Mouse (Mus musculus): ENCODE results near the gene Ascc3. TPM values are rescaled to one million over a fixed set of nuclear protein-coding genes. Genes with fewer than 3 reads are reported as not detected.

The Ascc3 gene
- polyA plus RNA-seq, 1 experiment from 2014 or later, result 13.1 TPM

DNA sequence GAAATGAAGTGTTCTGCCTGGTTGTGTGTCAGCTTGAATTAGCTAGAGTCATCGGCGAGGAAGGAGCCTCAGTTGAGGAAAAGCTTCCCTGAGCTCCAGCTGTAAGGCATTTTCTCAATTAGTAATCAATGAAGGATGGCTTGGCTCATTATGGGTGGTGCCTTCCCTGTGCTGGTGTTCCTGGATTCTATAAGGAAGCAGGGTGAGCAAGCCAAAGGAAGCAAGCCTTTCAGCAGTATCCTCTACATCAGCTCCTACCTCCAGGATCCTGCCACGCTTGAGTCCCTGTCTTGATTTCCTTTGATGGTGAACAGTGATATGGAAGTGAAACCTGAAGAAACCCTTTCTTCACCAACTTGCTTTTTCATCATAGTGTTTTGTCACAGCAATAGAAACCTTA lies 118.8 kb downstream of the Ascc3 start:
- no peak overlapping the region for H3K27ac ChIP-seq (ENCODE audit: low read length)
- H3K4me3 ChIP-seq (ENCODE audit: low read depth, low read length), result no peak overlapping the region
- H3K36me3 ChIP-seq (ENCODE audit: insufficient read depth, low read length), result no peaks in the 10 kb centered on the region; the same call in 1 of the 2 replicates
- H3K27me3 ChIP-seq (replicated peaks; ENCODE audit: insufficient read depth, low read length), result no peaks in the 10 kb centered on the region
- H3K4me2 ChIP-seq (replicated peaks; ENCODE audit: low read depth, low read length), result no peak overlapping the region
- DNase-seq (ENCODE audit: low spot score) (no peak), ATAC-seq (no peak)
- no peak overlapping the region for H3K9ac ChIP-seq (replicated peaks; ENCODE audit: low read depth)
- 92% methylated on average over 3 of the region's 3 CpGs for WGBS
- no peaks in the 10 kb centered on the region for H3K9me3 ChIP-seq (ENCODE audit: low read length)
- no peaks in the 10 kb centered on the region for H3K4me1 ChIP-seq (ENCODE audit: insufficient read depth, low read depth, low read length)
- no peak for TF ChIP-seq CTCF (IDR thresholded peaks at IDR 0.05)
- TF ChIP-seq EP300 (IDR thresholded peaks at IDR 0.05), result no peak

DNA sequence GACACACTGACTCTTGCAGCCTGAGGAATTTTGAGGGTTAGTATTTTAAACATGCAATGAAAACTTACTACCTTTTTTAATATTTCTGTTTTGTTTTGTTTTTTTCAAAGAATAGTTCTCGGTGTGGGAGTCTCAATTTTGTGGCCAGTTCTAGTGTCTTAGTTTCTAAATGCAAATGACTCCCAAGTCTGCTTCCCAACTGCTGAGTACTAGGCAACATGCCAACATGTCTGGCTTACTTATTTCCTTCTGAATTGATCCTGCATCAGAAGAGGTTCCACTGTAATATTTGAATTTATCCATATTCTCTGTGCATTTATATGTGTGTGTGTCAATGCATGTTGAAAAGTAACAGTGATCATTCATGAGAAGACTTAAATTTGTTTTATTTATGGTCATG lies 119.3 kb downstream of the Ascc3 start:
- H3K4me2 ChIP-seq (replicated peaks; ENCODE audit: low read depth, low read length), result no peak overlapping the region
- whole genome bisulfite sequencing, result 84% methylated on average over 1 of the region's 1 CpGs
- no peak for DNase-seq (ENCODE audit: low spot score)
- H3K27me3 ChIP-seq (replicated peaks; ENCODE audit: insufficient read depth, low read length), result no peaks in the 10 kb centered on the region
- H3K36me3 ChIP-seq (ENCODE audit: insufficient read depth, low read length), result no peaks in the 10 kb centered on the region; the same call in 1 of the 2 replicates
- H3K4me1 ChIP-seq (ENCODE audit: insufficient read depth, low read depth, low read length), result no peaks in the 10 kb centered on the region
- TF ChIP-seq CTCF (IDR thresholded peaks at IDR 0.05), result no peak
- no peak for TF ChIP-seq EP300 (IDR thresholded peaks at IDR 0.05)
- no peak overlapping the region for H3K4me3 ChIP-seq (ENCODE audit: low read depth, low read length)
- H3K9ac ChIP-seq (replicated peaks; ENCODE audit: low read depth), result no peak overlapping the region
- no peak for ATAC-seq
- no peak overlapping the region for H3K27ac ChIP-seq (ENCODE audit: low read length)
- H3K9me3 ChIP-seq (ENCODE audit: low read length), result no peaks in the 10 kb centered on the region

DNA sequence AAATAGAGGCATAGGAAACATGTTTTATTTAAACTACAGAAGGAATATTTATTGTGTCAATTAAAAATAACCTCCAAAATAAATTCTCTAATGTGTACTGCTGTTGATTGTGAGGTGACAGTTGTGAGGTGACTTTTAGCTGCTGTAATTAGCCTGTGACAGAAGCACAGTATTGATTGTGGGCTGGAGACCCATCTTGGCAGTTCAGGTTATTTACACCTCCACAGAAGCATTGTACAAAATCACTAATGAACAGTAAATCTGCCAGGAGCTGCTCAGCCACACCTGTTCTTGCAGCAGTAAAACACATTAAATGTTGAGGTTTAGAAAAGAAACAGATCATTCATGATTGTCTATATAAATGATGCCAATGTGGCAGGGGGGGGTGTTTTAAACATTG lies 141.0 kb downstream of the Ascc3 start:
- no peaks in the 10 kb centered on the region for H3K4me1 ChIP-seq (ENCODE audit: insufficient read depth, low read depth, low read length)
- no peak overlapping the region for H3K4me2 ChIP-seq (replicated peaks; ENCODE audit: low read depth, low read length)
- H3K9me3 ChIP-seq (ENCODE audit: low read length), result no peaks in the 10 kb centered on the region
- no peaks in the 10 kb centered on the region for H3K27me3 ChIP-seq (replicated peaks; ENCODE audit: insufficient read depth, low read length)
- H3K36me3 ChIP-seq (ENCODE audit: insufficient read depth, low read length), result no peaks in the 10 kb centered on the region
- TF ChIP-seq EP300 (IDR thresholded peaks at IDR 0.05) (no peak), CTCF (IDR thresholded peaks at IDR 0.05) (no peak)
- H3K4me3 ChIP-seq (ENCODE audit: low read depth, low read length), result no peak overlapping the region
- H3K9ac ChIP-seq (replicated peaks; ENCODE audit: low read depth), result no peak overlapping the region
- no peak for DNase-seq (ENCODE audit: low spot score)
- ATAC-seq, result no peak
- H3K27ac ChIP-seq (ENCODE audit: low read length), result no peak overlapping the region

DNA sequence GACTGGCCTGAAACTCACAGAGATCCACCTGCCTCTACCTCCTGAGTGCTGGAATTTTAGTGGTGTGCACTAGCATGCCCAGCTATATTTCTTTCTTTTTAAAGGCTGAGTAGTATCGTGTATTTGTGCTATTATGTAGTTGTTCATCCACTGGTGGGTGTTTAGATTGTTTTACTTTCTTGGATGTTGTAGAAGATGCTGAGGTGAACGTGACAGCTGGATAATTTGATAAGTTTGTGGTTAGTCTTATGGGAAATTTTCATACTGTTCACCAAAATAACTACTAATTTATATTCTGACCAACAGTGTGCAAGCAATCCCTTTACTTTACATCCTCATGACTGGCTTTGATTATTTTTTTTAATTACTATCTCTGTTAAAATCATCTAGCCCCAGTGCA lies 169.6 kb downstream of the Ascc3 start:
- no peak overlapping the region for H3K9ac ChIP-seq (replicated peaks; ENCODE audit: low read depth)
- H3K4me3 ChIP-seq (ENCODE audit: low read depth, low read length), result no peak overlapping the region
- no peak for DNase-seq (ENCODE audit: low spot score)
- no peak for TF ChIP-seq CTCF (IDR thresholded peaks at IDR 0.05)
- no peak for TF ChIP-seq EP300 (IDR thresholded peaks at IDR 0.05)
- no peaks in the 10 kb centered on the region for H3K4me1 ChIP-seq (ENCODE audit: insufficient read depth, low read depth, low read length)
- ATAC-seq, result no peak
- no peak overlapping the region for H3K27ac ChIP-seq (ENCODE audit: low read length)
- H3K4me2 ChIP-seq (replicated peaks; ENCODE audit: low read depth, low read length), result no peak overlapping the region
- WGBS, result 83% methylated on average over 2 of the region's 2 CpGs
- no peaks in the 10 kb centered on the region for H3K36me3 ChIP-seq (ENCODE audit: insufficient read depth, low read length)
- no peaks in the 10 kb centered on the region for H3K27me3 ChIP-seq (replicated peaks; ENCODE audit: insufficient read depth, low read length)
- no peaks in the 10 kb centered on the region for H3K9me3 ChIP-seq (ENCODE audit: low read length)

DNA sequence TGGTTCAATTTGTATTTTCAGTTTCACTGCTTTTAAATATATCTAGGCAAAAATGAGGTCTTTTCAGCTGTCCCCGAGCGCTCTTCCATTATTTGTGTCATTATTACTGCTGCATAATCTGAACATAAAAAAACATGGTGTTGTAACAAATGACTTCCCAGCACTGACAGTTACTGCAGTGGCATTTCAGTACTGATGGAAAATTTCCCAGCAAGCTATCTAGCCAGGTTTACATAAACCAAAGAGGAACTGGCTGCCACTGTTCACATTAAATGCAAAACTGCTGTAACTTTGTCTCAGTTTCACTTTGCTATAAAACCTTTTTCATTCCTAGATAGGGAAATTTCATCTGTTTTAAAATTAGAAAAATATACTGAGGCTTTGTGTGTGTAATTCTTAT lies 170.5 kb downstream of the Ascc3 start:
- Histone ChIP-seq H3K36me3 (ENCODE audit: insufficient read depth, low read length) (no peaks in the 10 kb centered on the region), H3K9ac (replicated peaks; ENCODE audit: low read depth) (no peak overlapping the region), H3K4me1 (ENCODE audit: insufficient read depth, low read depth, low read length) (no peaks in the 10 kb centered on the region), H3K27me3 (replicated peaks; ENCODE audit: insufficient read depth, low read length) (no peaks in the 10 kb centered on the region), H3K27ac (ENCODE audit: low read length) (no peak overlapping the region), H3K9me3 (ENCODE audit: low read length) (no peaks in the 10 kb centered on the region), H3K4me3 (ENCODE audit: low read depth, low read length) (no peak overlapping the region), H3K4me2 (replicated peaks; ENCODE audit: low read depth, low read length) (no peak overlapping the region)
- peak; percentile 5 for DNase-seq (ENCODE audit: low spot score)
- WGBS, result 64% methylated on average over 2 of the region's 2 CpGs
- ATAC-seq, result no peak
- no peak for TF ChIP-seq EP300 (IDR thresholded peaks at IDR 0.05)
- TF ChIP-seq CTCF (IDR thresholded peaks at IDR 0.05), result no peak

DNA sequence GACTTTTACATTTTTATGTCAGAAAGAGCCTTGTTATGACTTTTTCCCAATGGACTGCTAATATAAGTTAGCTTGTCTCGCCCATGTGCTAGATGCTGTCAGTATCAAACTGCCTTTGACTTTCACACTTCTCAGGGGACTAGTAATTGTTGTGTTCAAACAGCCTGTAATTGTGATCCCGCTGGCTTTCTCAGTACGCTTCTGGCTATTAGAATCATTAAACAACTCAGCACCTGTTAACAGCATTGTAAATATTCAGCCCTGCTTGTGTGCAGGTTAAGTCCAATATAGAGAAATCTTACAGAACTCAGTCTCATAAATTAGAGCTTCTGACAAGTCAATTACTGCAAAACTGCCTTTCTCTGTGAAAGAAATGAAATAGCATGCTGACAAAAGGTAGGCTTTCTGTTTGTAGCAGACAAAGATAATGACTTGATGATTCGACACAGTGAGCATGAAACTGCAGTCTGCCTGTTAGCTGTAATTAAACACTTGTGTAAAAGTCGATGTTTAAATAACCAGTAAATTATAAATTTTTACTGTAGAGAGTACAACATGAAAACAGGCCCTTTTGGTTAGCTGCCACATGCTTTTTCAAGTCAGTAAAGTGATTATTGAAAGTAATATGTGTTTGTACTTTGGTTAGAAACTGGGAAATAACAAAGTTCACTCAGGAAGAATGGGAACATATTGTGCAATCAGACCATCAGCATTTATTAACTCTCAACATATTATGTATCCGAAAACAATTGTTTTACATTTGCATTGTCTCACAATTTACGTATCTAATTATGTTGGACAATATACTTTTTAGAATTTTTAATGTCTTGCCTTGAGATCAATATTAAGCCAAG lies 171.2 kb downstream of the Ascc3 start:
- H3K27ac ChIP-seq (ENCODE audit: low read length), result no peak overlapping the region
- ATAC-seq (no peak), DNase-seq (ENCODE audit: low spot score) (no peak)
- no peak for TF ChIP-seq CTCF (IDR thresholded peaks at IDR 0.05)
- TF ChIP-seq EP300 (IDR thresholded peaks at IDR 0.05), result no peak
- no peak overlapping the region for H3K4me3 ChIP-seq (ENCODE audit: low read depth, low read length)
- no peaks in the 10 kb centered on the region for H3K9me3 ChIP-seq (ENCODE audit: low read length)
- H3K4me2 ChIP-seq (replicated peaks; ENCODE audit: low read depth, low read length), result no peak overlapping the region
- no peaks in the 10 kb centered on the region for H3K27me3 ChIP-seq (replicated peaks; ENCODE audit: insufficient read depth, low read length)
- WGBS, result 78% methylated on average over 7 of the region's 7 CpGs
- no peak overlapping the region for H3K9ac ChIP-seq (replicated peaks; ENCODE audit: low read depth)
- no peaks in the 10 kb centered on the region for H3K4me1 ChIP-seq (ENCODE audit: insufficient read depth, low read depth, low read length)
- no peaks in the 10 kb centered on the region for H3K36me3 ChIP-seq (ENCODE audit: insufficient read depth, low read length)
